Mouse (Mus musculus) hindbrain, embryonic 15.5 days (tissue): ENCODE results near the gene Slc39a3. TPM values are rescaled to one million over a fixed set of nuclear protein-coding genes. Genes with fewer than 3 reads are reported as not detected.

Experiments
- ATAC-seq: fragments of 200-750 bp; cut with Nextera tagmentation; 2 replicates; pipeline ENCODE4 v1.8.0; 2017; ENCODE audit warnings: low read depth, moderate number of reproducible peaks, moderate TSS enrichment; ENCODE audit not compliant: low FRiP score
- H3K27ac ChIP-seq: fragments of 300-500 bp; sonication (generic); replicated peaks from 2 replicates; pipeline ENCODE4 v1.5.1; 2015; ENCODE audit warnings: mild to moderate bottlenecking, inconsistent platforms
- H3K27me3 ChIP-seq: fragments of 300-500 bp; sonication (generic); 2 replicates; pipeline ENCODE4 v1.6.1; 2015; ENCODE audit warnings: control low read depth, inconsistent platforms
- H3K36me3 ChIP-seq: fragments of 300-500 bp; sonication (generic); 2 replicates; pipeline ENCODE4 v1.6.1; 2015; ENCODE audit warnings: control low read depth, inconsistent platforms
- H3K4me1 ChIP-seq: fragments of 300-500 bp; sonication (generic); replicated peaks from 2 replicates; pipeline ENCODE4 v1.6.1; 2015; ENCODE audit warnings: control low read depth, inconsistent platforms
- H3K4me2 ChIP-seq: fragments of 300-500 bp; sonication (generic); 2 replicates; pipeline ENCODE4 v1.6.1; 2015; ENCODE audit warnings: moderate library complexity, mild to moderate bottlenecking, inconsistent platforms
- H3K4me3 ChIP-seq: fragments of 300-500 bp; sonication (generic); 2 replicates; pipeline ENCODE4 v1.5.1; 2015; ENCODE audit warnings: mild to moderate bottlenecking, inconsistent platforms
- H3K9ac ChIP-seq: fragments of 300-500 bp; sonication (generic); 2 replicates; pipeline ENCODE4 v1.6.1; 2015; ENCODE audit warnings: inconsistent platforms
- H3K9me3 ChIP-seq: fragments of 300-500 bp; sonication (generic); 2 replicates; pipeline ENCODE4 v1.6.1; 2016; ENCODE audit warnings: control low read depth, inconsistent platforms
- WGBS: fragments of 180-500 bp; shearing (Covaris S2); methylation state at CpG from one replicate; pipeline ENCODE4 v1.1.7; 2015; 5-methylcytosine and 5-hydroxymethylcytosine counted together
- polyA plus RNA-seq: library from polyadenylated mRNA; unstranded; fragments of >200 nt; fragmentation: Nextera tagmentation; extraction: Ambion mirVana; gene quantifications from 2 replicates; pipeline ENCODE4 v1.2.1, GENCODE M21; 2015

Gene Slc39a3
- polyA plus RNA-seq, 1 experiment from 2014 or later, result 53.0 TPM

- ATAC-seq, result peak; percentile 74
- H3K27ac ChIP-seq, result no peak overlapping the region
- WGBS, result 15% methylated on average over 10 of the region's 10 CpGs
- peaks cover 10% of the 10 kb centered on the region for H3K4me1 ChIP-seq
- no peak overlapping the region for H3K4me2 ChIP-seq
- H3K36me3 ChIP-seq, result no peaks in the 10 kb centered on the region
- H3K4me3 ChIP-seq, result no peak overlapping the region
- peaks cover 36% of the 10 kb centered on the region for H3K27me3 ChIP-seq
- H3K9me3 ChIP-seq, result no peaks in the 10 kb centered on the region
- no peak overlapping the region for H3K9ac ChIP-seq
Measured at GRCm38 (mm10) chr10:80987709-80988441, 49.4 kb downstream of the Slc39a3 start.

- Histone ChIP-seq H3K36me3 (no peaks in the 10 kb centered on the region), H3K27me3 (peaks cover 36% of the 10 kb centered on the region), H3K4me1 (peaks cover 10% of the 10 kb centered on the region), H3K9ac (no peak overlapping the region), H3K9me3 (no peaks in the 10 kb centered on the region), H3K4me2 (no peak overlapping the region), H3K27ac (no peak overlapping the region), H3K4me3 (no peak overlapping the region)
- 76% methylated on average over 6 of the region's 6 CpGs for WGBS
- no peak for ATAC-seq
Measured at GRCm38 (mm10) chr10:80986754-80987153, 50.5 kb downstream of the Slc39a3 start.

DNA sequence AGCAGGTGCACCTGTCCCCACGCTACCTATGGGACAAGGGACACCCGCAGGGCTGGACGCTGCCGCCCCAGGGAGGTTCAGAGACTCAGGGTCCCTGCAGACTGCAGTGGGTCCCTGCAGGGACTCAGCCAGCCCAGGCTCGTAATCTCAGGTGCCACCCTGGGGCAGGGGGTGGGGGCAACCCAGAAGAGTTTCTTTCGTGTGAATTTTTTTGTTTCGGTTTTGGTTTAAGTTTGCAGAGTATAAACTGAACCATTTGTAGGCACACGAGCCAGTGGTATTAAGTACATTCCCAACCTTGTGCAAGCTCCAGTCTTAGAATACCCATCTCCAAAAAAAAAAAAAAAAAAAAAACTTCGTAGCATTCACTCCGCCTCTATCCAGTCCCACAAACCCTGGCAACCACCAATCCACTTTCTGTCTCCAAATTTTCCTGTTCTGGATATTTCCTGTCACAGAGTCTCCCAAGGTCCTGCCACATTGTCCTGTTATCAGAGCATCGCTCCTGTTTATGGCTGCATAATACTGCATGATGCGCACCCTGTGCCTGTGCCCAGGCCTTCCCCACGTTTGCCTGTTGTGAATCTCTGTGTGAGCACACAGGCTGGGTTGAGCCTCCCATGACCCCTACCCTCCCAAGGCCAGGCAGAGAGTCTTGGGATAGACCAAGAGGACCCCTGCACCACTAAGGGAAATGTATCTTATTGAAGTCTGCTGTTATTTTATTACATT is 51.1 kb downstream of the Slc39a3 start:
- peak overlapping the region; percentile 49 for H3K4me2 ChIP-seq
- peaks cover 10% of the 10 kb centered on the region for H3K4me1 ChIP-seq
- H3K36me3 ChIP-seq, result no peaks in the 10 kb centered on the region
- 40% methylated on average over 13 of the region's 13 CpGs for WGBS
- no peak overlapping the region for H3K27ac ChIP-seq
- H3K9me3 ChIP-seq, result no peaks in the 10 kb centered on the region
- H3K9ac ChIP-seq, result no peak overlapping the region
- peak overlapping the region; percentile 24 for H3K4me3 ChIP-seq
- no peak for ATAC-seq
- peaks cover 36% of the 10 kb centered on the region for H3K27me3 ChIP-seq

DNA sequence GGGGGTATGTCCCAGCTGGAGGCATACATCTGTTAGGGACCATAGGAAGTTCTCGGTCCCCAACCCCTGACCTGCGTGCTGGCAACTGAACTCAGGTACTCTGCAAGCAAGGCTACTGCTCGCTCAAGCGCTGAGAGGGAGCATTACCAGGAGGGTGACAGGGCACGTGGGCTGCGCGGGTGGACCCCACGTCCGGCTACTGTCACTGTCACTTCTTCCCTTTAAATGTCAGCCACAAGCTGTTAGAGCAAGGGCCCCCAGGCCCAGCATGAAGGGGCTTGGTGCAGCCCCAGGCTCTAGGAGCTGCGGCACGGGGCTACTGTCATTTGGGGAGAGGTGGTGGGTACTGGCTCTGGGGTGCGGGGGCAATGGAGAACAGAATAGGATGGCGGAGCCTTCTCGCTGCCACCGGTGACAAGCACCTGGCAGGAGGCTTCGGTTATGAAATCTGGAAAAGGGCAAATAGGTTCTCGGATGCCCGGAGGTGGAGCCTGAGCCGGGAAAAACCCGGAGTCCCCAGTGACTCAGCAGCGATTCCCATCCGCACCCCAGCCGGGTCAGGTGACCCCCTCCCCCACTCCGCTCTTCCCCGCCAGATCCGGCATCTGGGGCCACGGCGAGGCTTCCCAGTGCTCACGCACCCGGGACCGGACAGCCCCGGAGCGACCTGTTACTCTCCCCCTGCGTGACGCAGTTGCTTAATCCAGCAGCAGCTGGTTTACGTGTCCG is 51.8 kb downstream of the Slc39a3 start:
- H3K36me3 ChIP-seq, result no peaks in the 10 kb centered on the region
- ATAC-seq, result no peak
- 9% methylated on average over 37 of the region's 37 CpGs for WGBS
- peak overlapping the region; percentile 49 for H3K4me2 ChIP-seq
- peaks cover 10% of the 10 kb centered on the region for H3K4me1 ChIP-seq
- peak overlapping the region; percentile 24 for H3K4me3 ChIP-seq
- peaks cover 36% of the 10 kb centered on the region for H3K27me3 ChIP-seq
- H3K9ac ChIP-seq, result no peak overlapping the region
- no peak overlapping the region for H3K27ac ChIP-seq
- H3K9me3 ChIP-seq, result no peaks in the 10 kb centered on the region

GRCm38 (mm10) chr10:80984223-80984622 is 53.0 kb downstream of the Slc39a3 start:
- H3K4me2 ChIP-seq, result no peak overlapping the region
- WGBS, result 90% methylated on average over 12 of the region's 12 CpGs
- H3K4me3 ChIP-seq, result no peak overlapping the region
- no peaks in the 10 kb centered on the region for H3K9me3 ChIP-seq
- no peak overlapping the region for H3K9ac ChIP-seq
- ATAC-seq, result no peak
- H3K4me1 ChIP-seq, result peaks cover 10% of the 10 kb centered on the region
- peaks cover 36% of the 10 kb centered on the region for H3K27me3 ChIP-seq
- H3K36me3 ChIP-seq, result no peaks in the 10 kb centered on the region
- H3K27ac ChIP-seq, result no peak overlapping the region

GRCm38 (mm10) chr10:80982381-80982780 is 54.8 kb downstream of the Slc39a3 start:
- Histone ChIP-seq H3K4me1 (peaks cover 8% of the 10 kb centered on the region), H3K4me2 (no peak overlapping the region), H3K9ac (no peak overlapping the region), H3K4me3 (no peak overlapping the region), H3K9me3 (no peaks in the 10 kb centered on the region), H3K36me3 (no peaks in the 10 kb centered on the region), H3K27me3 (peaks cover 31% of the 10 kb centered on the region), H3K27ac (no peak overlapping the region)
- no peak for ATAC-seq
- WGBS, result 87% methylated on average over 4 of the region's 4 CpGs

DNA sequence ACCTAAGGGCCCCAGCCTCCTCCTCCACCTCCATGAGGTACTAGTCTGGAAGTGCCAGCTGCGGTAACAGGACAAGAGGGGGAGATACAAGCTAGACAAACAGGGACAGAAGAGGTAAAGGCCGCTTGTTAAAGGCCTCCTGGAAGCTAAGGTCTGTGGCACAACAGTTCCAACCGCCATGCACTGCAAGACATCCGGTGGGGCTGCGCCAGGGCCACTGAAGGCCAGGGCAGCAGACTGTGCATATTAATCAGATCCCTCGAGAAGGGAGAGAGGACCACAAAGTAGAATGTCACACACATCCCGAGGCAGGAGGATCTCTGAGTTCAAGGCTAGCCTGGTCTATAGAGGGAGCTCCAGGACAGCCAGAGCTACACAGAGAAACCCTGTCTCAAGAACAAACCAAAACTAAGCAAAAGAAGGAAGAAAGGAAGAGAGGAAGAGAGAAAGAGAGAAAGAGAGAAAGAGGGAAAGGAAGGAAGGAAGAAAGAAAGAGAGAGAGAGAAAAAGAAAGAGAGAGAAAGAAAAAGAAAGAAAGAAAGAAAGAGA is 55.6 kb downstream of the Slc39a3 start:
- Histone ChIP-seq H3K4me3 (no peak overlapping the region), H3K9me3 (no peaks in the 10 kb centered on the region), H3K27me3 (peaks cover 26% of the 10 kb centered on the region), H3K4me2 (no peak overlapping the region), H3K36me3 (no peaks in the 10 kb centered on the region), H3K27ac (no peak overlapping the region), H3K9ac (no peak overlapping the region), H3K4me1 (peaks cover 8% of the 10 kb centered on the region)
- WGBS, result 67% methylated on average over 7 of the region's 7 CpGs
- ATAC-seq, result no peak

Other genes with a start within 250 kb of the Slc39a3 start
- gene Sf3a2, start 239.2 kb downstream of the Slc39a3 start, polyA plus RNA-seq, result 52.3 and 67.4 TPM in 2 replicates
- gene Plekhj1, start 238.8 kb downstream of the Slc39a3 start, polyA plus RNA-seq, result 130 and 133 TPM in 2 replicates
- 0.14 and 0.21 TPM in 2 replicates for gene Amh, start 232.2 kb downstream of the Slc39a3 start, polyA plus RNA-seq
- gene Jsrp1, start 223.9 kb downstream of the Slc39a3 start, polyA plus RNA-seq, result 0.62 and 0.95 TPM in 2 replicates
- gene Oaz1, start 210.8 kb downstream of the Slc39a3 start, polyA plus RNA-seq, result 1,303 and 1,311 TPM in 2 replicates
- gene Lingo3, start 193.4 kb downstream of the Slc39a3 start, polyA plus RNA-seq, result 15.8 and 18.5 TPM in 2 replicates
- gene Lsm7, start 182.2 kb downstream of the Slc39a3 start, polyA plus RNA-seq, result 210 and 228 TPM in 2 replicates
- gene Sppl2b, start 182.2 kb downstream of the Slc39a3 start, polyA plus RNA-seq, result 76.8 and 87.4 TPM in 2 replicates
- gene Tmprss9, start 165.6 kb downstream of the Slc39a3 start, polyA plus RNA-seq, result 0.22 and 0.33 TPM in 2 replicates
- 329 and 342 TPM in 2 replicates for gene Timm13, start 136.5 kb downstream of the Slc39a3 start, polyA plus RNA-seq
- gene Lmnb2, start 119.2 kb downstream of the Slc39a3 start, polyA plus RNA-seq, result 38.4 and 40.9 TPM in 2 replicates
- 6.9 and 8.5 TPM in 2 replicates for gene Gadd45b, start 107.4 kb downstream of the Slc39a3 start, polyA plus RNA-seq
- 19.1 and 21.4 TPM in 2 replicates for gene Gng7, start 22.5 kb downstream of the Slc39a3 start, polyA plus RNA-seq
- 71.6 and 81.6 TPM in 2 replicates for gene Diras1, start 11.8 kb downstream of the Slc39a3 start, polyA plus RNA-seq
- gene Sgta, start 22.8 kb upstream of the Slc39a3 start, polyA plus RNA-seq, result 310 and 331 TPM in 2 replicates
- gene Thop1, start 32.6 kb upstream of the Slc39a3 start, polyA plus RNA-seq, result 51.2 and 51.3 TPM in 2 replicates
- 0.30 and 0.39 TPM in 2 replicates for gene Creb3l3, start 61.4 kb upstream of the Slc39a3 start, polyA plus RNA-seq
- 248 and 259 TPM in 2 replicates for gene Map2k2, start 68.5 kb upstream of the Slc39a3 start, polyA plus RNA-seq
- 15.3 and 16.2 TPM in 2 replicates for gene Zbtb7a, start 97.8 kb upstream of the Slc39a3 start, polyA plus RNA-seq
- gene Pias4, start 130.5 kb upstream of the Slc39a3 start, polyA plus RNA-seq, result 52.2 and 61.2 TPM in 2 replicates
- gene Eef2, start 139.2 kb upstream of the Slc39a3 start, polyA plus RNA-seq, result 532 and 536 TPM in 2 replicates
- gene Dapk3, start 145.6 kb upstream of the Slc39a3 start, polyA plus RNA-seq, result 69.7 and 70.1 TPM in 2 replicates
- gene 4930442H23Rik, start 146.4 kb upstream of the Slc39a3 start, polyA plus RNA-seq, result 0.13 and 0.31 TPM in 2 replicates
- gene Nmrk2, start 164.6 kb upstream of the Slc39a3 start, polyA plus RNA-seq, result 0.10 TPM in 1 of 2 replicates, not detected in the other
- 80.6 and 85.5 TPM in 2 replicates for gene Atcay, start 193.4 kb upstream of the Slc39a3 start, polyA plus RNA-seq
- gene Zfr2, start 195.7 kb upstream of the Slc39a3 start, polyA plus RNA-seq, result 30.3 and 34.0 TPM in 2 replicates
- gene Matk, start 215.5 kb upstream of the Slc39a3 start, polyA plus RNA-seq, result 43.8 and 49.7 TPM in 2 replicates
- 121 and 144 TPM in 2 replicates for gene Mrpl54, start 229.5 kb upstream of the Slc39a3 start, polyA plus RNA-seq
- gene Apba3, start 229.5 kb upstream of the Slc39a3 start, polyA plus RNA-seq, result 38.3 and 38.6 TPM in 2 replicates